Mouse (Mus musculus) ES-E14 (cell line): ENCODE data around the gene Smg1.

ENCODE experiments used
- CHD2 ChIP-seq: IDR thresholded peaks from 2 replicates; pipeline ENCODE4 v1.6.1; 2014; ENCODE audit warnings: mild to moderate bottlenecking, low read depth, low read length, inconsistent platforms
- HCFC1 ChIP-seq: IDR thresholded peaks from 2 replicates; pipeline ENCODE4 v1.6.1; 2012; ENCODE audit warnings: low read length, inconsistent platforms, borderline replicate concordance; ENCODE audit not compliant: insufficient read depth
- MAFK ChIP-seq: IDR thresholded peaks from 2 replicates; pipeline ENCODE4 v1.6.1; 2014; ENCODE audit warnings: mild to moderate bottlenecking, low read depth, low read length, inconsistent platforms; ENCODE audit not compliant: insufficient read depth
- ZC3H11A ChIP-seq: IDR thresholded peaks from 2 replicates; pipeline ENCODE4 v1.6.1; 2012; ENCODE audit warnings: low read depth, mild to moderate bottlenecking, inconsistent platforms, low read length, borderline replicate concordance
- ZNF384 ChIP-seq: IDR thresholded peaks from 2 replicates; pipeline ENCODE4 v1.6.1; 2012; ENCODE audit warnings: low read depth, low read length, inconsistent platforms

DNA sequence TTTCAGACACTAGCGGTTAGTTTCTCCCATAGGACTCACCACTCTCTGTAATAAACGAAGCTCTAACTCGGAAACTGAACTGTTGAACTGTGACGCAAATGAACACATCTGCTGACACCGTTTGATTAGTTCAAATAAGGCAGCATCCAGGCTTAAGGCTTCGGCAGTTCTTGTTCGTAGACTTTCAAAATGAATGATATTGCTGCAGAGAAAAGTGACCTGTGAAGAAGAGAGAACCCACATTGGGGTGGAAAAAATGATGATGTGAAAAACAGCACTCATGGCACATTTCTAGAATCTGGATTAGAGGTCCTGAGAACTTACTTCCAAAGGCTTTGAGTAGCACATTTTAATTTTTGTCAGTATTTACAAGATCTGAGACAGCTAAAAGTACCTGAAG is 102.2 kb downstream of the Smg1 start:
- TF ChIP-seq MAFK (no peak), CHD2 (no peak), HCFC1 (no peak), ZNF384 (no peak), ZC3H11A (no peak)
